In the genomic region with DNA sequence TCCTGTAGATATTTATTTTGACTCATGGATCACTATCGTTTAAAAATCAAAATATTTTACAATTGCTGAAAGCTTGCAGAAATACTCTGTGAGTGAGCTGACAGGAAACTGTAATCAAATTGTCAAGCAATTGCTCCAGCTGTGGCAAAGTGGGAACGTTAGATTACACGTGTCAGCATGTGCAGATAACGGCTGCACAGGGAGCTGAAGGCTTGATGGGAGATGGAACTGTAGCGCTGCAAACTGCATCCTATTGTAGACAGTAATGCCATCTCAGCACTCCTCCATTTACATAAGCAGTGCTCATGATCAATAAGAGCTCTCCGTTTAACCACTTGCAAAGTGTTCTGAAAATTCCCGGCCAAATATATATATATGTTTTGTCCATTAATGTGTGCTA, we compare ENCODE assay signal across 10 mouse cellular contexts.
"Had no signal": no experiment of that assay in that cellular context is flagged by ENCODE, and none has a peak within 500 bp of the region (broad histone marks: within the 10 kb centered on the region; RNA-seq: fewer than 3 reads in every experiment).

No protein-coding gene starts in this region.

- DNase-seq: kidney, adult 8-10 months; kidney, postnatal 25 days; layer of hippocampus, postnatal 36 days; right cerebral cortex, adult 18-20 months; right cerebral cortex, postnatal 25 days; thymus, postnatal 36 days had no signal

- ATAC-seq: liver, embryonic 12.5 days had no signal

- H3K4me1 ChIP-seq: limb, embryonic 15.5 days; liver, embryonic 12.5 days; neural tube, embryonic 12.5 days had no signal

- H3K4me2 ChIP-seq: limb, embryonic 15.5 days; liver, embryonic 12.5 days; neural tube, embryonic 12.5 days had no signal

- H3K4me3 ChIP-seq: limb, embryonic 15.5 days; liver, embryonic 12.5 days; myocyte; neural tube, embryonic 12.5 days had no signal

- H3K27ac ChIP-seq: limb, embryonic 15.5 days; liver, embryonic 12.5 days; neural tube, embryonic 12.5 days had no signal

- H3K9ac ChIP-seq: limb, embryonic 15.5 days; liver, embryonic 12.5 days; neural tube, embryonic 12.5 days had no signal

- H3K36me3 ChIP-seq: limb, embryonic 15.5 days; liver, embryonic 12.5 days; neural tube, embryonic 12.5 days had no signal

- H3K9me3 ChIP-seq: limb, embryonic 15.5 days; liver, embryonic 12.5 days; neural tube, embryonic 12.5 days had no signal

- H3K27me3 ChIP-seq: limb, embryonic 15.5 days; liver, embryonic 12.5 days; neural tube, embryonic 12.5 days had no signal
